Mouse (Mus musculus): ENCODE data around the gene Trim2. TPM values are rescaled to one million over a fixed set of nuclear protein-coding genes. Genes with fewer than 3 reads are reported as not detected.

Trim2 gene
- total and polyA plus RNA-seq, 3 experiments, result 2.4 to 3.3 (median 2.5) TPM

DNA sequence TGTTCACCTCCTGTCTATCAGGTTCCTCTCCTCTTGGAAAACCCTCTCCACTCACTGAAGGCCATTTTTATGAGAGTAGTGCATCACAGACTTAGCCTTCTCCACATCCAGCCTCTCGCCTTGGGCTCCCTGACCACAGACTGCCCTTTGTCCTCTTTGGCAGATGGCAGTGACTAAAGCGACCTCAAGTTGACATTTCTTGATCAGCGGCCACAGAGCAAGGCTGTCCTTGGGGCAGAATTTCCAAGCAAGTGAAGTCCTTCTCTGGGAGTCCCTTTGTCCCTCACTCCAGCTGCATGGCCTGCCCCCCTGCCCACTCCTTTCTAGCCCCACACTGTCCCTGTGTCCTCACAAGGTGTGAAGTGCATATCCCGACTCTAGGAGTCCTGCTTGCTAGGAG, 40.7 kb upstream of the Trim2 start:
- Histone ChIP-seq H3K4me1 (ENCODE audit: control insufficient read depth in 1 of 2, insufficient read depth in 2 of 2) (peaks cover 4 to 24% of the 10 kb centered on the region in 2 experiments), H3K36me3 (replicated peaks in 1 of 2; ENCODE audit: control insufficient read depth in 1 of 2, insufficient read depth in 1 of 2, low read length in 1 of 2) (no peaks in the 10 kb centered on the region), H3K4me2 (ENCODE audit: insufficient read depth, low read depth, poor library complexity, severe bottlenecking) (no peak overlapping the region), H3K9ac (ENCODE audit: insufficient read depth, low read depth) (no peak overlapping the region), H3K4me3 (replicated peaks in 1 of 3; ENCODE audit: low read depth in 2 of 3, low read length in 2 of 3, poor library complexity in 1 of 3) (no peak overlapping the region), H3K79me2 (replicated peaks; ENCODE audit: control insufficient read depth, extremely low read depth, insufficient read depth, poor library complexity, severe bottlenecking) (no peaks in the 10 kb centered on the region), H3K27ac (ENCODE audit: insufficient read depth, low read depth) (no peak overlapping the region), H3K9me3 (replicated peaks; ENCODE audit: low read length) (no peaks in the 10 kb centered on the region), H3K27me3 (replicated peaks) (no peaks in the 10 kb centered on the region)
- no peak for DNase-seq (ENCODE audit: extremely low read depth)
- dilution Hi-C loops (cut with MboI; ENCODE audit: extremely low pct_ligation_motif_present, extremely low pct_unique_long_range_greater_than_20kb, low sequenced_read_pairs), result no loop called here
- TF ChIP-seq MAZ (IDR thresholded peaks at IDR 0.05; ENCODE audit: low read depth, low read length) (no peak), HCFC1 (IDR thresholded peaks at IDR 0.05; ENCODE audit: low read depth, low read length) (no peak), JUND (conservative IDR thresholded peaks at IDR 0.05; ENCODE audit: low read depth, low read length) (no peak), GABPA (IDR thresholded peaks at IDR 0.05; ENCODE audit: insufficient replicate concordance, low read depth, low read length) (no peak), POLR2A (IDR thresholded peaks at IDR 0.05; ENCODE audit: low read depth, low read length) (no peak), RAD21 (IDR thresholded peaks at IDR 0.05; ENCODE audit: low read depth, low read length) (no peak), MAX (IDR thresholded peaks at IDR 0.05; ENCODE audit: low read length) (no peak), CHD1 (IDR thresholded peaks at IDR 0.05; ENCODE audit: low read depth, low read length) (no peak), SIN3A (IDR thresholded peaks at IDR 0.05; ENCODE audit: low read length) (no peak), IRF4 (IDR thresholded peaks at IDR 0.05; ENCODE audit: low read depth, low read length) (no peak)
- in situ Hi-C loops (cut with MboI; ENCODE audit: low pct_ligation_motif_present, low pct_unique_long_range_greater_than_20kb, low sequenced_read_pairs), result loop anchor here (25.0 kb wide), 2 partner anchors 315 to 540 kb away; partner anchors contain the start of gene Tmem154

DNA sequence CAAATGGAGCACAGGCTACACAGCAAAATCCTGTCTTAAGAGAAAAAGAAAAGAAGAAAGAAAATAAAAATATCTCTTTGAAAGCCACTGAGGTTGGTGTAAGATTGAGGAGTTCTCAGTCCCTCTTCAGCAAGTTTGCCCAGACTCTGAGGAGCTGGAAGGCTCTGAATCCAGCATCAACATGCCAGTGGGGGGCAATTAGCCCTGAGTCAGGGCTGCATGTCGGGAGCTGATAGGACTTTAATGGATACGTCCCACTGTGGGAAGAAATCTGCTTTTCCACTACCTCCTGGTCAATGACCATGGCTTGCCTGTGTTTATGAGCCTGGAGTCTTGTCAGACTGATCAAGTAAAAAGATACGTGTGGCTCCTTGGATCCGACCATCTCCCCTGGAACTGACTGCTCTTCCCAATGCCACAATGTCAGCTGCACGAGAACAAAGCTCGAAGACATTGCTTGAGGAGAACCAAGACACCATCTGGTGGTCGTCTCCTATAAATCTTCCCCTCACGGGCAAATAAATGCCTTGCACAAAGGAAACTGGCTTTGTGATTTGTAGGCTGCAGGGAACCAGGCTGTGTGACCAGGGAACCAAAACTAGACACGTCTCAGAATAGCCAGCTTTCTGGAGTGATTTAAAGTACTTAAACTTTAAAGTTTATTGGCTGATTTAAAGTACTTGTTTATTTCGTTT, 39.9 kb upstream of the Trim2 start:
- Histone ChIP-seq H3K9ac (ENCODE audit: insufficient read depth, low read depth) (no peak overlapping the region), H3K9me3 (replicated peaks; ENCODE audit: low read length) (no peaks in the 10 kb centered on the region), H3K27ac (ENCODE audit: insufficient read depth, low read depth) (no peak overlapping the region), H3K36me3 (replicated peaks in 1 of 2; ENCODE audit: control insufficient read depth in 1 of 2, insufficient read depth in 1 of 2, low read length in 1 of 2) (no peaks in the 10 kb centered on the region), H3K27me3 (replicated peaks) (no peaks in the 10 kb centered on the region), H3K4me3 (replicated peaks in 1 of 3; ENCODE audit: low read depth in 2 of 3, low read length in 2 of 3, poor library complexity in 1 of 3) (no peak overlapping the region), H3K4me1 (ENCODE audit: control insufficient read depth in 1 of 2, insufficient read depth in 2 of 2) (peaks cover 4 to 24% of the 10 kb centered on the region in 2 experiments), H3K4me2 (ENCODE audit: insufficient read depth, low read depth, poor library complexity, severe bottlenecking) (no peak overlapping the region), H3K79me2 (replicated peaks; ENCODE audit: control insufficient read depth, extremely low read depth, insufficient read depth, poor library complexity, severe bottlenecking) (no peaks in the 10 kb centered on the region)
- in situ Hi-C loops (cut with MboI; ENCODE audit: low pct_ligation_motif_present, low pct_unique_long_range_greater_than_20kb, low sequenced_read_pairs) (loop anchor here (25.0 kb wide), 2 partner anchors 316 to 541 kb away; partner anchors contain the start of gene Tmem154), dilution Hi-C loops (cut with MboI; ENCODE audit: extremely low pct_ligation_motif_present, extremely low pct_unique_long_range_greater_than_20kb, low sequenced_read_pairs) (no loop called here)
- no peak for DNase-seq (ENCODE audit: extremely low read depth)
- TF ChIP-seq PAX5 (IDR thresholded peaks at IDR 0.05; ENCODE audit: low read length) (no peak), EP300 (IDR thresholded peaks at IDR 0.05; ENCODE audit: low read length) (no peak), ELF1 (IDR thresholded peaks at IDR 0.05; ENCODE audit: low read depth, low read length) (no peak), JUND (conservative IDR thresholded peaks at IDR 0.05; ENCODE audit: low read depth, low read length) (no peak), ZMIZ1 (IDR thresholded peaks at IDR 0.05; ENCODE audit: low read depth, low read length) (no peak), SMC3 (IDR thresholded peaks at IDR 0.05; ENCODE audit: low read depth, low read length) (peak; percentile 32; the same call in 1 of the 2 replicates), ETS1 (conservative IDR thresholded peaks at IDR 0.05; ENCODE audit: low read depth, low read length) (no peak), MXI1 (IDR thresholded peaks at IDR 0.05; ENCODE audit: low read depth, low read length) (no peak), CTCF (conservative IDR thresholded peaks at IDR 0.05 in 1 of 2, IDR thresholded peaks at IDR 0.05 in 1 of 2; ENCODE audit: low read depth in 2 of 2, low read length in 2 of 2) (peak in 1 of 2 experiments; percentile 32; a peak in 2 of 4 replicates), RAD21 (IDR thresholded peaks at IDR 0.05; ENCODE audit: low read depth, low read length) (peak; percentile 8), CHD2 (IDR thresholded peaks at IDR 0.05; ENCODE audit: low read length) (no peak)

Data from CH12.LX (cell line).